Mouse (Mus musculus): ENCODE results near the gene Erbb4. TPM values are rescaled to one million over a fixed set of nuclear protein-coding genes. Genes with fewer than 3 reads are reported as not detected.

The Erbb4 gene
- polyA plus RNA-seq, 1 experiment from 2014 or later, result 0.21 TPM

DNA sequence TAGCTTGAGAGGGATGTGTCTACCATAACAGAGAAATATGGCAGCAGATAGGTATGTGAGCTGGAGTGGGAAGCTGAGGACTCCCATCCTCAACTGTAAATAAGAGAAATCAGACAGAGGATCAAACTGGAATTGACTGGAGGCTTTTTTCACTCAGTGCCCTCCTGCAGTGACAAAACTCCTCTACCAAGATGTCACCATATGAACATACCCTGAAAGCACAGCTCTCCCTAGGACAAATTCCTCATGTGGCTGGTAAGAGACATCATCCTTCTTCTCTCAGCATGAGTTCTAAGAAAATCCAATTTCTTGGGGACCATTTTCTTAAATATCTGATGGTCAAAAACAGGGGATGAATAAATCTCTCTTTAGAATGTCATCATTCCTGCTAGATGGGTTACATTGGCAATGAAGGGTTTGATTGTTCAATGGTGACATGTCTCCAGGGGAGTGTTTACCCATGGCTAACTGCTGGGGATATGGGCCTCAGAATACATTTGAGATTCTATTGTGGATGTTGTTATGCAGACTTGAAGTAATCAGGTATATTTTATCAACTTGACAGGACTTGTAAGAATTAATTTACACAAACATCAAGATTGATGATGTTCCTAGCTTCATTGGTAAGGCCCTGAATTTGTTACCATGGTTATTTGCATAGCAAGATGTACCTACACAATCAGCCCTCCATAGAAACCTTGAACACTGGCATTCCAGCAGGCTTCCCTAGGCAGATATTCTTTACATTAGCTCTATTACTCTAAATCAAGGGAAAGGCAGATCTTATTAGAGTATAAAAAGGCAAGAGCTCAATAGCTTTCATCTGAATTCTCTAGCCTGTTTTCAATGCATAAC, 1083.5 kb downstream of the Erbb4 start:
- no peaks in the 10 kb centered on the region for H3K27me3 ChIP-seq (ENCODE audit: control insufficient read depth, insufficient read depth, low read length)
- no peak for ATAC-seq (ENCODE audit: insufficient number of reproducible peaks, low FRiP score, low TSS enrichment, low read depth)
- no peak overlapping the region for H3K4me2 ChIP-seq (ENCODE audit: low read depth, severe bottlenecking)
- DNase-seq (ENCODE audit: low spot score), result no peak
- no peaks in the 10 kb centered on the region for H3K4me1 ChIP-seq (ENCODE audit: control insufficient read depth, insufficient read depth, low read length)
- no peak overlapping the region for H3K27ac ChIP-seq (replicated peaks; ENCODE audit: low read depth, low read length)
- no peaks in the 10 kb centered on the region for H3K9me3 ChIP-seq (ENCODE audit: control insufficient read depth, low read length)
- H3K4me3 ChIP-seq (ENCODE audit: low read depth, low read length), result no peak overlapping the region
- no peak overlapping the region for H3K9ac ChIP-seq (ENCODE audit: low read length)
- H3K36me3 ChIP-seq (ENCODE audit: control insufficient read depth, insufficient read depth, low read length), result no peaks in the 10 kb centered on the region

DNA sequence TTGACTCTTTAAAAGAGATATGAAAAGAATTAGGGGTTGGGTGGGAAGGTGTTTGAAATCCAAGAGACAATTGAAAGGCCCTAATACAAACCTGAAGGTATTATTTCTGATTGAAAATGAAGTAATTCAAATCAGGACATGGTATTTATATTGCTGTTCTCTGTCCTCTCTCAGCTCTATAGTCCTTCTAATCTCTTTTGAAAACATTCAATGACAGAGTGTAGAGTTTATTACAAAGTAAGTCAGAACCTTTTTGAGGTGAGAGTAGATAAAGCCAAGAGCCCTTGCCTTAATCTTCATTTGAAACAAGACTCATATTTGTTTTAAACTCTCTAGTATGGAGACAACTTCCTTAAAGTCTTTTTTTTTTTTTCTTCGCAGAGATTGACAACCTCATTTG, 1087.8 kb downstream of the Erbb4 start:
- ATAC-seq (ENCODE audit: insufficient number of reproducible peaks, low FRiP score, low TSS enrichment, low read depth), result no peak
- Histone ChIP-seq H3K4me3 (ENCODE audit: low read depth, low read length) (no peak overlapping the region), H3K9ac (ENCODE audit: low read length) (no peak overlapping the region), H3K27ac (replicated peaks; ENCODE audit: low read depth, low read length) (no peak overlapping the region), H3K9me3 (ENCODE audit: control insufficient read depth, low read length) (no peaks in the 10 kb centered on the region), H3K36me3 (ENCODE audit: control insufficient read depth, insufficient read depth, low read length) (no peaks in the 10 kb centered on the region), H3K4me1 (ENCODE audit: control insufficient read depth, insufficient read depth, low read length) (no peaks in the 10 kb centered on the region), H3K27me3 (ENCODE audit: control insufficient read depth, insufficient read depth, low read length) (no peaks in the 10 kb centered on the region), H3K4me2 (ENCODE audit: low read depth, severe bottlenecking) (no peak overlapping the region)
- no peak for DNase-seq (ENCODE audit: low spot score)
- 97% methylated on average over 1 of the region's 1 CpGs for WGBS

DNA sequence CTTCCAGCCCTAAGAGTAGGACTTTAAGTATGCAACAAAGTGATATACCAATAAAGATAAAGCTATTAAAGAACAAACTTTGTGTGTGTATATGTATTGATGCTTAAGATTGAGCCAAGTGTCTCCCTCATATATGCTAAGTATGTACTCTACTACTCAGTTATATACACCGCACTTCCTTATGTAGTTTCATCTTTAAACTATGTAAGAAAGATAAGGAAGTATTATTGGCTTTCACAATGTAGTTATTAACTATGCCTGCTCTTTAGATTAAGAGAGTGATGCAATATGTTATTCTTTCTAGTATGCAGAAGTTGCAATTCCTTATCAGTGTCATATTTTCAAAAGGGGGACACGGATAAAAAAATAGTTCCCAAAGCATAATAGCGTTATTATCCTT, 1088.2 kb downstream of the Erbb4 start:
- Histone ChIP-seq H3K9me3 (ENCODE audit: control insufficient read depth, low read length) (no peaks in the 10 kb centered on the region), H3K4me3 (ENCODE audit: low read depth, low read length) (no peak overlapping the region), H3K4me1 (ENCODE audit: control insufficient read depth, insufficient read depth, low read length) (no peaks in the 10 kb centered on the region), H3K27me3 (ENCODE audit: control insufficient read depth, insufficient read depth, low read length) (no peaks in the 10 kb centered on the region), H3K36me3 (ENCODE audit: control insufficient read depth, insufficient read depth, low read length) (no peaks in the 10 kb centered on the region), H3K4me2 (ENCODE audit: low read depth, severe bottlenecking) (no peak overlapping the region), H3K27ac (replicated peaks; ENCODE audit: low read depth, low read length) (no peak overlapping the region), H3K9ac (ENCODE audit: low read length) (no peak overlapping the region)
- no peak for DNase-seq (ENCODE audit: low spot score)
- 90% methylated on average over 3 of the region's 3 CpGs for WGBS
- no peak for ATAC-seq (ENCODE audit: insufficient number of reproducible peaks, low FRiP score, low TSS enrichment, low read depth)

All from limb, embryonic 11.5 days (tissue).